Mouse (Mus musculus) frontal cortex, postnatal 10 days (tissue): ENCODE results near the gene Dpp7.
A peak's percentile ranks its signal among the peaks of the same experiment; 100 is the strongest.

Source experiments
- DNase-seq, 2 experiments: peaks; one replicate each; pipeline ENCODE4 v3.0.0; 2022; ENCODE audit warnings: low spot score in 2 of 2, mixed read lengths in 1 of 2

Dpp7 gene

GRCm38 (mm10) chr2:25311491-25311891, 44.7 kb downstream of the Dpp7 start:
- DNase-seq, result no peak

- no peak for DNase-seq
Observed at GRCm38 (mm10) chr2:25310969-25311368, 45.2 kb downstream of the Dpp7 start.

- peak in 1 of 2 experiments; percentile 4 for DNase-seq
Observed at GRCm38 (mm10) chr2:25310180-25310579, 46.0 kb downstream of the Dpp7 start.

DNA sequence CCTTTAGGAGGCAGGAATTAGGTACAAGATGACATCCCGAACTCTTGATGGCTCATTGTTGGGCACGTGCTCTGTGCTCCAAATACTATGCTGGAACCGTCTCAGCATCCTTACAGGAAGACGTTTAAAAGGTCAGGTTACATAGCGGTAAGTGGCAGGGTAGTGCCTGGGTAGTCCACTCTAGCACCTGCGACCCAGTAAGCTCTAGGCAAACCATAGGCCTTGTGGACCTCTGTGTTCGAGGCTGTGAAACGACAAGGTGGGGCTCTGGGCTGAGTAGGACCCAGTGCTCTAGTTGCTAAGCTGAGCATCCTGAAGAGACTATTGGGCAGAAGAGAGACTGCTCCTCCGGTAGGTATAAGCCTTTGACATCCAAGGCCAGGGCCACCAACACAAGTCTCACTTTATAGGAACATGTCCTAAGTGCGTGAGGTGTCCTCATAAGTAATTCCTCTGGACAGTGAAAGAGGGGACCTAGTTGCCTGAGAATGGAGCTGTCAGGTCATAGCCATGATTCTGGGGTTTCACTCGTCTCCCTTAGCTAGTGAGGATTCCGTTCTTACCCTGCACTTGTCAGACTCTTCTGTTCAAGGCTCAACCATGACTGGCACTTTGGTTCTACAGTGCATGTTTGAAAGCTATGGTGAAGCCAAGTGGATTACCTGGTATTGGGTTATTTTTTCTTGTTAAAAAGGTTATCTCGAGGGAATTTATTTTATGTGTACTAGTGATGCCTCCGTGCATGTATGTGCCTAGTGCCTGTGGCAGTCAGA, 50.4 kb downstream of the Dpp7 start:
- peak in 1 of 2 experiments; percentile 5 for DNase-seq

- DNase-seq, result peak in 1 of 2 experiments; percentile 58
Observed at GRCm38 (mm10) chr2:25304657-25305541, 51.3 kb downstream of the Dpp7 start.

GRCm38 (mm10) chr2:25303931-25304656, 52.1 kb downstream of the Dpp7 start:
- no peak for DNase-seq

GRCm38 (mm10) chr2:25303452-25303851, 52.7 kb downstream of the Dpp7 start:
- no peak for DNase-seq
